Comparison of ENCODE assay signal across 9 mouse cellular contexts in the genomic region with DNA sequence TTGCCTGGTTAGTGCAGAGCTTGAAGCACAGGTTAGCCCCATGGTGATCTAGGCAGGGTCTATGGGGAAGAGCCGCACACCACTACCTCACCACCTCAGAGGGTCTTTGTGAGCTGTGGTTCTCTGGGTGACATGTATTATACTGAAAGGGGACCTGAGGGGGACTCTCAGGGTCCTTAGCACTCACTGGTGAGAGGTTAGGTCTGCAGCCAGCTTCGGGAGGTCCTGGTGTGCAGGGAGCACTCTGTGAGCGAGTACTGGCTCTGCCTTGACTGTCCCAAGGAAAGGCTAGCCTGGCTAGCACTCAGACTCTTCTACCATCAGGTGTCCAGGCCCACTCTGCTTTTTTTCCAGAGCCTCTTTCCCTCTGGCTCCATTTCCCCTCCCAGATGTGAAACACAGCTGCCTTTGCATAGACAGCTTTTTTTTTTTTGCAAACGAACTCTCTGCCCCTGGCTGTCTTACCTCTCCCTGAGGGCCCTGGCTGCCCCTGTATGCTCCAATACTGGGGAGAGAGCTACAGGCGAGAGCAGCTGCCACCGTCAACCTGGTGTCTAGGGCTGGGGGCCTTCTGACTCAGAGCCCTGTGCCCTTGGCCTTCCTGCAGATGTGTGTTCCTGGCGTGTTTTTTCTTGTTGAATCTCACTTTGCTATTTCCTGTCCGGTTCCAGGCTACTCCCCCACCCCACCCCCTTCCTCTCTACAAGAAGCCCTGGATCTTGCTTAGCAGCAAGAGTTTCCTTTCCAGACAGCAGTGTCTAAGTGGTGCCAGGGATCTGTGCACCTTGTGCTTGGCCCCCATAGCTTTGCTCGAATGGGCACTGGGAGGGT. TPM values are rescaled to one million over a fixed set of nuclear protein-coding genes. Genes with fewer than 3 reads are reported as not detected.
A peak's percentile ranks its signal among the peaks of the same experiment; 100 is the strongest.
DNase-seq lines count a peak whose midpoint lies in the region; ATAC-seq and TF ChIP-seq lines count a peak whose summit lies in the region.
"Had no signal": no experiment of that assay in that cellular context is flagged by ENCODE, and none has a peak within 500 bp of the region (broad histone marks: within the 10 kb centered on the region; RNA-seq: fewer than 3 reads in every experiment).

No protein-coding gene starts in this region.

- WGBS in stomach, embryonic 15.5 days: 32% methylated on average over 9 of the region's 9 CpGs

- no peak for TF ChIP-seq POLR2A in cortical plate, adult 2 months (IDR thresholded peaks at IDR 0.05; ENCODE audit: extremely low read depth, insufficient read depth, low read length)

- no peak overlapping the region for H3K4me3 ChIP-seq in cortical plate, adult 2 months (ENCODE audit: insufficient read depth, low read length)
- H3K4me3 ChIP-seq in stomach, embryonic 15.5 days (replicated peaks): no peak overlapping the region

- no peaks in the 10 kb centered on the region for H3K9me3 ChIP-seq in stomach, embryonic 15.5 days

- peak overlapping the region; percentile 45 for H3K27ac ChIP-seq in cortical plate, adult 2 months (ENCODE audit: insufficient read depth, low read length)
- H3K27ac ChIP-seq in stomach, embryonic 15.5 days: peak overlapping the region; percentile 86

- no peak for ATAC-seq in stomach, embryonic 15.5 days (ENCODE audit: insufficient read depth, low FRiP score, low read depth)

- H3K36me3 ChIP-seq in stomach, embryonic 15.5 days: peaks cover 17% of the 10 kb centered on the region

- no peaks in the 10 kb centered on the region for H3K27me3 ChIP-seq in stomach, embryonic 15.5 days (replicated peaks)

- intact Hi-C loops in heart, postnatal 10 days (cut with DNase I): loop anchor here (1.0 kb wide), 1 partner anchor 29 kb away; no protein-coding TSS in a partner anchor

- H3K4me1 ChIP-seq in cortical plate, adult 2 months (ENCODE audit: control insufficient read depth, insufficient read depth, low read length): no peaks in the 10 kb centered on the region
- peaks cover 58% of the 10 kb centered on the region for H3K4me1 ChIP-seq in stomach, embryonic 15.5 days

- no peak for TF ChIP-seq CTCF in cortical plate, adult 2 months (IDR thresholded peaks at IDR 0.05; ENCODE audit: extremely low read depth, insufficient read depth, low read length)

- peak overlapping the region; percentile 9; the same call in 1 of the 2 replicates for H3K4me2 ChIP-seq in stomach, embryonic 15.5 days

- DNase-seq in embryo, embryonic 10.5 days (ENCODE audit: low spot score): peak; percentile 49
- DNase-seq in embryo, embryonic 11 days: no peak
- DNase-seq in heart, postnatal 10 days: peak; percentile 73 to 76
- peak; percentile 76 to 85 for DNase-seq in kidney, postnatal 36 days
- no peak for DNase-seq in spleen, postnatal 10 days (ENCODE audit: low spot score in 2 of 2)
- DNase-seq in spleen, postnatal 4 days (ENCODE audit: low spot score in 2 of 2): no peak

- no peak overlapping the region for H3K9ac ChIP-seq in stomach, embryonic 15.5 days

RNA-seq across cellular contexts. Expression of gene Hspg2, which starts 29.5 kb away (rescaled TPM):
- 1.9 and 2.6 TPM in 2 replicates for polyA plus RNA-seq in cortical plate, adult 2 months (2012; rRNA removed)
- 100 to 1,000 TPM; 524 to 560 TPM for total RNA-seq in heart, postnatal 10 days (2021)
- polyA plus RNA-seq in stomach, embryonic 15.5 days (2015; fragmentation: Nextera tagmentation; extraction: Ambion mirVana): 28.5 and 28.9 TPM in 2 replicates

RNA-seq across cellular contexts. Expression of gene 1700013G24Rik, which starts 45.0 kb away (rescaled TPM):
- not detected in 2 replicates for polyA plus RNA-seq in cortical plate, adult 2 months (2012; rRNA removed)
- total RNA-seq in heart, postnatal 10 days (2021): not detected
- polyA plus RNA-seq in stomach, embryonic 15.5 days (2015; fragmentation: Nextera tagmentation; extraction: Ambion mirVana): not detected in 2 replicates
- total RNA-seq: gastrocnemius, adult 8-10 months had no signal

Comparison
In these comparisons a context has a peak if more than half of its experiments do, and no peak if none do; other contexts are left out.
1. DNase-seq: peak in embryo, embryonic 10.5 days (single experiment), heart, postnatal 10 days (2 of 2) and kidney, postnatal 36 days (2 of 2); none in embryo, embryonic 11 days (single experiment), spleen, postnatal 10 days (0 of 2) and spleen, postnatal 4 days (0 of 2).